Mouse (Mus musculus): ENCODE measurements around the gene Omd. TPM values are rescaled to one million over a fixed set of nuclear protein-coding genes. Genes with fewer than 3 reads are reported as not detected.

Omd gene
- polyA plus RNA-seq, 1 experiment = 2.0 TPM

DNA sequence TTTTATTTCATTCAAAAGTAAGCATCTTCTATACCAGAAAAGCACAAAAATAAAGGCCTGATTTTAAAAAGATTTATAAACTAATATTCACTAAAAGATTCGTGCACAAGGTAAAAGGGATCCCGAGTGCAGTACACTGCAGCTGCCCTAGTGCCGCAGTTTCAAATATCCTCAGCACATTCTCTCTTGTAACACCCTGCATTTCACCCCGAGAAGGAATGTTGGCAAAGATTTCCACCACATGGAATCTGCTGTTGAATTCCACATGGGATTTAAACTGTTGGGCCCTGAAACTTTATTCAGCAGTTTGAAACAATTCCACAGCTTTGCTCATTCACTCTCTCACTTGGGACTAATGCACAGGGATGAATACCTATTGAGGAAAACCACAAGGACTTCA, 25.5 kb downstream of the Omd start, which contains the start of gene Ogn:
Ogn (plus strand) TSS at position 333 of the 400 bp plus-strand sequence.
- DNase-seq (ENCODE audit: extremely low spot score in 1 of 2, low spot score in 1 of 2) = no peak

DNA sequence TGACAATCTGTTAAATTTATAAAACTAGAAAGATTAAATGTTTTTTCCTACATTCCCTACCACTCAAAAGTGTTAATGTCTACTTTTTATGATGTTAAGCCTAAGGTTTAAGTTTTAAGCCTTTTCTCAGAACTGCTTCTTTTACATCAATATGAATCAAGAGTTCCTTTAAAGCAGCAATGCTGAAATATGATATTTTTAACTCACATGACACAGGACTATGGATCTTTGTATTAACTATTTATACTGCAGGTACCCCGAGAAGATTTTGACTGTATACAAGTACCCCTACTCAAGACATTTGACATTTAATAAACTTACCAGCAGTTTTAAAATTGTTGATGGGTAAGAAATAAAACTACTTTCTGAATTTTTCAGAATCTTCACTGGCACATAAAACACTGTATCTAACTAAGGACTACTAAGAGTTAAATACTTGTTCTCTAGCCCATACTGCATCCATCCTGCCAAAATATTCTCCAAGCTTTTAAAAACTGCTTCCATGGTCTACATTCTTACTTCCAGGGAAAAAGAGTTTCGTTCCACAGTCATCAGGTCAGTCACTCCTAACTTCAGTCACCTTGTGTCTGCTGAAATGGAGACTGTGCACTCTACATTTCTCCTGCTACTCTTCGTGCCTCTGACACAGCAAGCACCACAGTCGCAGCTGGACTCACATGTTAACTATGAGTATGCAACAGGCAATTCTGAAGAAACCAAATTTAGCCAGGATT, 26.5 kb downstream of the Omd start:
- DNase-seq (ENCODE audit: extremely low spot score in 1 of 2, low spot score in 1 of 2) = no peak

DNA sequence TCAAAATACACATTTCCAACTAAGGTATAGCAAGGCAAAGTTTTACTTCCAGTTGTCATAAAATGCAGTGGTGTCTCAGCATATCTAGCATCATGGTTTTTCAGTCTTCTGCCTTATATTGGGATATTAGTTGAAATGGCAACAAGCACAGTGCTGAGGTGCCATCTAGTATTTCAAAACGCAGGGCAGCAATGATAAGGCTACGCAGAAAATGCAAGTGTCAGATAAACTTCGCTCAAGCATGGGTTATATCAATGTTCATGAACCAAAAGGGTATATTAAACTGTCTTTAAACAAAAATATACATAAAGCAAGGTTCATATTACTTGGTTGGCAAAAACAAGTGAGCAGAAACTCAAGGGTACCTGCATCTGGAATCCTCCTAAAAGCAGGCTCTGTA, 34.8 kb downstream of the Omd start:
- no peak for DNase-seq (ENCODE audit: extremely low spot score in 1 of 2, low spot score in 1 of 2)

DNA sequence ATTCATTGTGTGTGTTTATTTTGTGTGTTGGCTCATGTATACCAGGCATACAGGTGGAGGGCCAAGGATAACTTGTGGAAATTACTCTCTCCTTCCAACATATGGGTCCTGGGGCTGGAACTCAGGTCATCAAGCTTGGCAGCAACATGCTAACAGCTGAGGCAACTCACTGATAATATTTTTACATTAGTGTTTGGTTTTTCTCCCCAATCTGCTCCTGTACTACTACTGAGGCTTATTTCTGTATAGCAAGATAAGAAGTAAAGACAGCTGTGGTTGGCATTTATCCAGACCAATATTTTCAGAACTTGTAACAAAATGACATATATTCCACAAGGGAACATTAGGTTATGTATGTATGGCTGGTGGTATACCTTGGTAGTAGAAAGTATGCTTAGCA, 36.1 kb downstream of the Omd start:
- DNase-seq (ENCODE audit: extremely low spot score in 1 of 2, low spot score in 1 of 2) = no peak

DNA sequence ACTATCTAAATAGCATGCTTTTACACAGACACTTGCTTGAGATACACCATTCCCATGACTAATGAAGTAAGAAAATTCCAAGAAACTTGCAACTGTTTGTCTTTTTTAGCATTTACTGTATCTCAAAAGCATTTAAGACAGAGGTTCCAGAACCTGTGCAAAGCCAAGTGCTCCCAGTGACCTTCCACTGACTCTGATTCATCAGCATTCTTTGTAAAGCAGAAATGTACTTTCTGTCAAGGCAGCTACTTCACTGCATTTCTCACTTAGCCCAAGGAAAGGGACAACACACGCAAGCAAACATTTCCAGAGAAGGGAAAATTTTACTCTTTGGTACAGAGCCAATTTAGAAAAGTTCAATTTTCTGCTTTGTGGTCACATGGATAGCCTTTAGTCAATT, 41.0 kb downstream of the Omd start:
- no peak for DNase-seq (ENCODE audit: extremely low spot score in 1 of 2, low spot score in 1 of 2)

DNA sequence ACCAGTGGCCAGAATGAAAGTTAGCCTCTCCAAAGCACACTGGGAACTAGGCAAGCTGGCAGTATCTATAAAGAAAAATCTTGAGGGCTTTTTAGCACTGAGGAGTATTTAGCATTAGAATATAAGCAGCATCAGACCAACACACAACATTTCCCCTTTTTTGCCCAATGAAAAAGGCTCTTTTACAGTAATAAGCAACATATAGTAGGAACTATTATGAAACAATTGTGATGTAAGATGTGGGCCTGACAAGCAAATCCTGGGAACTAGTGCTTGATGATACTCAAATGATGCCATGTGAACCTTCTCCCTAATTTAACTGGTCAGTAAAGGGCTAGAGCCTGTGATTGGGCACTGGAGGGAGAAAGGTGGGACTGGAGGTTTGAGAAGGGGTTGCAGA, 45.9 kb downstream of the Omd start:
- DNase-seq (ENCODE audit: extremely low spot score in 1 of 2, low spot score in 1 of 2) = no peak

DNA sequence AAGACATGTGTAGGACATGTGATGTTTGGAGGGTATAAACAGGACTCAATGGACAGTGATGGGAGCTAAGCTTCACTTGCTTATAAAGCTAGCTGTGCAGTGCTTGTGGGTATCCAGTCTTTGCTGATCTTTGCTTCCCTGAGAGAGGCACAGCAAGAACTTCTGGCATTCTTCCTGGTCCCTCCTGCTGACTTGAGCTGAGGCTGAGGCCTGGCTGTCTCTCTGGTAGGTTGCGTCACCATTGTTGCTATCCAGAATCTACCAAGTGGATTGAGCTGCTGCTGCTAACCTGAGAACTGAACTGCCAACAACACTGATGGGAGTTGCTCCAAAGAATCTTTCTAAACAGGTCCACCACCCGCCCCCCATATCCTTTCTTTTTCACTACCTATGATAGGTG, 46.8 kb downstream of the Omd start:
- no peak for DNase-seq (ENCODE audit: extremely low spot score in 1 of 2, low spot score in 1 of 2)

DNA sequence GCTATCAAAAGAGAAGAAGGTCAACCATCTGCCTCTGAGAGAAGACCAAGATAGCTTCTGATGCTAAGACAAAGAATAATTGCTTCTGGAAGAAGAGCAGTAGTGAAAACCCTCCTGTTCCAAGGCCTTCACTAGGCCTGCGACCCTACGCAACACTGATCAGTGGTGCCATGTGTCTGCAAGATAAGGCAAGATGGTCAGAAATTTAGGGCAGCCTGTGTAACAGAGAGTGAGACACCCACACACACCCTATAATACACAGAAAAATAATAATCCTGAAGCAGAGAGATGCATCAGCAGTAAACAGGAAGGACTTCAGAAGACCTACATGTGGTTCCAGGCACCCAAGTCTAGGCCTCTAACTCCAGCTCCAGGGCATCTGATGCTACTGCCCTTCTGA, 57.7 kb downstream of the Omd start:
- no peak for DNase-seq (ENCODE audit: extremely low spot score in 1 of 2, low spot score in 1 of 2)

Other genes starting within 250 kb of the Omd start
- gene Bicd2, start 240.9 kb upstream of the Omd start, polyA plus RNA-seq (2012; rRNA removed) = 48.6 and 49.5 TPM in 2 replicates
- gene Ippk, start 161.2 kb upstream of the Omd start, polyA plus RNA-seq (2012; rRNA removed) = 11.5 and 11.6 TPM in 2 replicates
- 0.40 and 0.44 TPM in 2 replicates for gene Tes3-ps, start 89.1 kb upstream of the Omd start, polyA plus RNA-seq (2012; rRNA removed)
- 3.0 and 3.6 TPM in 2 replicates for gene Ecm2, start 77.7 kb upstream of the Omd start, polyA plus RNA-seq (2012; rRNA removed)
- gene Aspn, start 38.0 kb upstream of the Omd start, polyA plus RNA-seq (2012; rRNA removed) = 1.0 and 2.0 TPM in 2 replicates
- gene Ogn, start 25.6 kb downstream of the Omd start, polyA plus RNA-seq (2012; rRNA removed) = 5.5 and 10.3 TPM in 2 replicates
- 0.76 and 1.5 TPM in 2 replicates for gene Cenpp, start 70.3 kb downstream of the Omd start, polyA plus RNA-seq (2012; rRNA removed)
- gene Nol8, start 70.6 kb downstream of the Omd start, polyA plus RNA-seq (2012; rRNA removed) = 12.9 and 13.3 TPM in 2 replicates
- gene Iars, start 99.6 kb downstream of the Omd start, polyA plus RNA-seq (2012; rRNA removed) = 34.7 and 37.3 TPM in 2 replicates
- gene Gm30302, start 216.5 kb downstream of the Omd start, polyA plus RNA-seq (2012; rRNA removed) = not detected in 2 replicates